Mouse (Mus musculus): ENCODE data around the gene Gprc5d. TPM values are rescaled to one million over a fixed set of nuclear protein-coding genes. Genes with fewer than 3 reads are reported as not detected.

Gene Gprc5d
- polyA plus RNA-seq, 2 experiments = 0.10 TPM; not detected in 1

- no peak for TF ChIP-seq POLR2A (IDR thresholded peaks at IDR 0.05; ENCODE audit: borderline replicate concordance, extremely low read depth, insufficient read depth, insufficient read length)
- no peak overlapping the region for H3K9ac ChIP-seq (ENCODE audit: low read depth, low read length, severe bottlenecking)
- H3K9me3 ChIP-seq (ENCODE audit: control insufficient read depth, low read length) = no peaks in the 10 kb centered on the region
- H3K27ac ChIP-seq (replicated peaks; ENCODE audit: low read depth, low read length) = no peak overlapping the region
- H3K4me3 ChIP-seq (replicated peaks; ENCODE audit: low read length) = no peak overlapping the region
- no peak overlapping the region for H3K4me2 ChIP-seq (replicated peaks; ENCODE audit: low read depth, low read length, severe bottlenecking)
- ATAC-seq (ENCODE audit: low FRiP score, low read depth) (no peak), DNase-seq (ENCODE audit: low spot score) (no peak)
- no peaks in the 10 kb centered on the region for H3K27me3 ChIP-seq (ENCODE audit: control insufficient read depth, insufficient read depth, low read length)
- peaks cover 42% of the 10 kb centered on the region for H3K4me1 ChIP-seq (ENCODE audit: control insufficient read depth, insufficient read depth, low read length)
- 58% methylated on average over 9 of the region's 9 CpGs for WGBS
- H3K36me3 ChIP-seq (ENCODE audit: control insufficient read depth, insufficient read depth, low read length) = no peaks in the 10 kb centered on the region
Measured at GRCm38 (mm10) chr6:135137736-135138135, 19.7 kb upstream of the Gprc5d start.

- H3K9me3 ChIP-seq (ENCODE audit: control insufficient read depth, low read length) = no peaks in the 10 kb centered on the region
- H3K27ac ChIP-seq (replicated peaks; ENCODE audit: low read depth, low read length) = no peak overlapping the region
- H3K27me3 ChIP-seq (ENCODE audit: control insufficient read depth, insufficient read depth, low read length) = no peaks in the 10 kb centered on the region
- no peaks in the 10 kb centered on the region for H3K36me3 ChIP-seq (ENCODE audit: control insufficient read depth, insufficient read depth, low read length)
- TF ChIP-seq POLR2A (IDR thresholded peaks at IDR 0.05; ENCODE audit: borderline replicate concordance, extremely low read depth, insufficient read depth, insufficient read length) = no peak
- no peak overlapping the region for H3K4me2 ChIP-seq (replicated peaks; ENCODE audit: low read depth, low read length, severe bottlenecking)
- DNase-seq (ENCODE audit: low spot score) (peak; percentile 67), ATAC-seq (ENCODE audit: low FRiP score, low read depth) (peak; percentile 87)
- WGBS = 29% methylated on average over 11 of the region's 11 CpGs
- no peak overlapping the region for H3K4me3 ChIP-seq (replicated peaks; ENCODE audit: low read length)
- H3K4me1 ChIP-seq (ENCODE audit: control insufficient read depth, insufficient read depth, low read length) = peaks cover 36% of the 10 kb centered on the region
- no peak overlapping the region for H3K9ac ChIP-seq (ENCODE audit: low read depth, low read length, severe bottlenecking)
Measured at GRCm38 (mm10) chr6:135136439-135137161, 18.5 kb upstream of the Gprc5d start.

- no peak overlapping the region for H3K27ac ChIP-seq (replicated peaks; ENCODE audit: low read depth, low read length)
- DNase-seq (ENCODE audit: low spot score) (no peak), ATAC-seq (ENCODE audit: low FRiP score, low read depth) (no peak)
- H3K9ac ChIP-seq (ENCODE audit: low read depth, low read length, severe bottlenecking) = no peak overlapping the region
- H3K4me2 ChIP-seq (replicated peaks; ENCODE audit: low read depth, low read length, severe bottlenecking) = no peak overlapping the region
- H3K4me1 ChIP-seq (ENCODE audit: control insufficient read depth, insufficient read depth, low read length) = peaks cover 28% of the 10 kb centered on the region
- H3K9me3 ChIP-seq (ENCODE audit: control insufficient read depth, low read length) = no peaks in the 10 kb centered on the region
- no peaks in the 10 kb centered on the region for H3K27me3 ChIP-seq (ENCODE audit: control insufficient read depth, insufficient read depth, low read length)
- H3K4me3 ChIP-seq (replicated peaks; ENCODE audit: low read length) = no peak overlapping the region
- no peak for TF ChIP-seq POLR2A (IDR thresholded peaks at IDR 0.05; ENCODE audit: borderline replicate concordance, extremely low read depth, insufficient read depth, insufficient read length)
- 68% methylated on average over 4 of the region's 4 CpGs for WGBS
- no peaks in the 10 kb centered on the region for H3K36me3 ChIP-seq (ENCODE audit: control insufficient read depth, insufficient read depth, low read length)
Measured at GRCm38 (mm10) chr6:135135735-135136134, 17.7 kb upstream of the Gprc5d start.

GRCm38 (mm10) chr6:135133486-135133885 is 15.4 kb upstream of the Gprc5d start:
- no peak overlapping the region for H3K27ac ChIP-seq (replicated peaks; ENCODE audit: low read depth, low read length)
- H3K9me3 ChIP-seq (ENCODE audit: control insufficient read depth, low read length) = no peaks in the 10 kb centered on the region
- H3K27me3 ChIP-seq (ENCODE audit: control insufficient read depth, insufficient read depth, low read length) = no peaks in the 10 kb centered on the region
- H3K4me3 ChIP-seq (replicated peaks; ENCODE audit: low read length) = no peak overlapping the region
- 93% methylated on average over 9 of the region's 9 CpGs for WGBS
- no peak for DNase-seq (ENCODE audit: low spot score)
- H3K36me3 ChIP-seq (ENCODE audit: control insufficient read depth, insufficient read depth, low read length) = no peaks in the 10 kb centered on the region
- TF ChIP-seq POLR2A (IDR thresholded peaks at IDR 0.05; ENCODE audit: borderline replicate concordance, extremely low read depth, insufficient read depth, insufficient read length) = no peak
- no peak for ATAC-seq (ENCODE audit: low FRiP score, low read depth)
- H3K4me1 ChIP-seq (ENCODE audit: control insufficient read depth, insufficient read depth, low read length) = peaks cover 20% of the 10 kb centered on the region
- H3K4me2 ChIP-seq (replicated peaks; ENCODE audit: low read depth, low read length, severe bottlenecking) = no peak overlapping the region
- no peak overlapping the region for H3K9ac ChIP-seq (ENCODE audit: low read depth, low read length, severe bottlenecking)

GRCm38 (mm10) chr6:135133086-135133485 is 15.0 kb upstream of the Gprc5d start:
- no peak for ATAC-seq (ENCODE audit: low FRiP score, low read depth)
- WGBS = 89% methylated on average over 7 of the region's 7 CpGs
- H3K9me3 ChIP-seq (ENCODE audit: control insufficient read depth, low read length) = no peaks in the 10 kb centered on the region
- H3K27me3 ChIP-seq (ENCODE audit: control insufficient read depth, insufficient read depth, low read length) = no peaks in the 10 kb centered on the region
- no peak overlapping the region for H3K4me2 ChIP-seq (replicated peaks; ENCODE audit: low read depth, low read length, severe bottlenecking)
- TF ChIP-seq POLR2A (IDR thresholded peaks at IDR 0.05; ENCODE audit: borderline replicate concordance, extremely low read depth, insufficient read depth, insufficient read length) = no peak
- H3K4me1 ChIP-seq (ENCODE audit: control insufficient read depth, insufficient read depth, low read length) = peaks cover 16% of the 10 kb centered on the region
- DNase-seq (ENCODE audit: low spot score) = no peak
- no peak overlapping the region for H3K9ac ChIP-seq (ENCODE audit: low read depth, low read length, severe bottlenecking)
- no peak overlapping the region for H3K4me3 ChIP-seq (replicated peaks; ENCODE audit: low read length)
- H3K36me3 ChIP-seq (ENCODE audit: control insufficient read depth, insufficient read depth, low read length) = no peaks in the 10 kb centered on the region
- no peak overlapping the region for H3K27ac ChIP-seq (replicated peaks; ENCODE audit: low read depth, low read length)

All from limb, embryonic 14.5 days (tissue).